Mouse (Mus musculus): ENCODE measurements at regions not wholly inside any gene's neighbourhood (a gene's known extent, or its start where the extent isn't known, plus 50 kb on each side); places are given as distances from the start of the nearest gene placed in this dataset.

GRCm38 (mm10) chr13:37636363-37636762 lies 141.8 kb upstream of the Rreb1 start:
- TF ChIP-seq CTCF (IDR thresholded peaks at IDR 0.05; ENCODE audit: insufficient read depth, low read length) (no peak), POLR2A (IDR thresholded peaks at IDR 0.05; ENCODE audit: borderline replicate concordance, extremely low read depth, low read depth, low read length) (no peak)

Data from lung, adult 2 months (tissue).